Mouse (Mus musculus): ENCODE results near the gene Kdm2b. TPM values are rescaled to one million over a fixed set of nuclear protein-coding genes. Genes with fewer than 3 reads are reported as not detected.
A peak's percentile ranks its signal among the peaks of the same experiment; 100 is the strongest.

Gene Kdm2b
- polyA plus RNA-seq, 1 experiment: 24.2 TPM

DNA sequence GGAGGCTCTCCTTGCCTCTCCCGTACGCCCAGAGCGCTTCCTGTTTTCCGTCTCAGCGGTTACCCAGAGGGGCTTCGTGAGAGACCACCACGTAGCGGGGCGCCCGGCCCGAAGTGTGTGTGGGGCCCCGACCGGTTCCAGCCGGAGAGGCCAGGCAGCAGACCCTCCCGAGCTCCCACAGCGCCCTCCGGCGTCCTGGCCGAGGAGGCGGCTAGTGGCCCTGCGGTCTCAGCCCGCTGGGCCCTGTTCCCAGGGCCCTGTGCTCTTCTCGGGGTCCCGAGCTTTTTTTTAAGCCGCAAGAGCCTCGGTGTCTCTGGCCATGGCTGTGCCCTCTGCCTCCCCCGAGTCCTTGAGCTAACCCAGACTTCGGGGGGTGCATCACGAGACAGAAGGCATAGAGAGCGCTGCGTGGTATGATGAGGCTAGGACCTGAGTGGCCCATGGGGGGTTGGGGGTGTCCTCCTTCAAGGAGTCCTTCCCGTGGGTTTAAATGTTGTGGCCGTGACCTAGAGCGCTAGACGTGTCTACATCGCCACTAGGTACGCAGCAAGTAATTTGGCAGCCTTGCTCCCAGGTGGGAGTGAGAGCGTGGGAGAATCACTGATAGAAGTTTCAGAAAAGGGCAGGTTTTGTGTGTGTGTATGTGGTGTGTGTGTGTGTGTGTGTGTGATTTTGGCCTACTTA, 139.2 kb downstream of the Kdm2b start:
- no peaks in the 10 kb centered on the region; the same call in 1 of the 2 replicates for H3K4me1 ChIP-seq (ENCODE audit: control insufficient read depth, insufficient read depth, low read length)
- WGBS: under 1% methylated on average over 38 of the region's 38 CpGs
- H3K4me3 ChIP-seq (replicated peaks; ENCODE audit: control insufficient read depth, low read depth, low read length): peak overlapping the region; percentile 83
- TF ChIP-seq POLR2A (IDR thresholded peaks at IDR 0.05; ENCODE audit: borderline replicate concordance, control insufficient read depth, low read depth, low read length) (no peak), CTCF (IDR thresholded peaks at IDR 0.05; ENCODE audit: control insufficient read depth, insufficient read depth, low read length) (peak; percentile 48)
- peak overlapping the region; percentile 92 for H3K27ac ChIP-seq (ENCODE audit: control insufficient read depth, insufficient read depth, low read depth, low read length, poor library complexity)

- Histone ChIP-seq H3K4me3 (replicated peaks; ENCODE audit: control insufficient read depth, low read depth, low read length) (peak within 1 kb of the TSS; percentile 86), H3K27ac (ENCODE audit: control insufficient read depth, insufficient read depth, low read depth, low read length, poor library complexity) (peak within 1 kb of the TSS; percentile 92), H3K4me1 (ENCODE audit: control insufficient read depth, insufficient read depth, low read length) (peaks cover 1% of the 10 kb centered on the region)
- WGBS: under 1% methylated on average over 60 of the region's 61 CpGs
- TF ChIP-seq POLR2A (IDR thresholded peaks at IDR 0.05; ENCODE audit: borderline replicate concordance, control insufficient read depth, low read depth, low read length) (peak; percentile 99), CTCF (IDR thresholded peaks at IDR 0.05; ENCODE audit: control insufficient read depth, insufficient read depth, low read length) (no peak)
These were observed 139.9 kb downstream of the Kdm2b start, which contains the start of gene Rnf34 for GRCm38 (mm10) chr5:122849521-122850318. Gene Rnf34 (plus strand): TSS chr5:122850048.

- Histone ChIP-seq H3K4me3 (replicated peaks; ENCODE audit: control insufficient read depth, low read depth, low read length) (no peak overlapping the region), H3K4me1 (ENCODE audit: control insufficient read depth, insufficient read depth, low read length) (peaks cover 1% of the 10 kb centered on the region), H3K27ac (ENCODE audit: control insufficient read depth, insufficient read depth, low read depth, low read length, poor library complexity) (no peak overlapping the region)
- WGBS: 34% methylated on average over 5 of the region's 5 CpGs
- TF ChIP-seq POLR2A (IDR thresholded peaks at IDR 0.05; ENCODE audit: borderline replicate concordance, control insufficient read depth, low read depth, low read length) (no peak), CTCF (IDR thresholded peaks at IDR 0.05; ENCODE audit: control insufficient read depth, insufficient read depth, low read length) (no peak)
These were observed 145.8 kb downstream of the Kdm2b start for GRCm38 (mm10) chr5:122843799-122844198.

GRCm38 (mm10) chr5:122841126-122841525, 148.5 kb downstream of the Kdm2b start:
- Histone ChIP-seq H3K4me3 (replicated peaks; ENCODE audit: control insufficient read depth, low read depth, low read length) (no peak overlapping the region), H3K4me1 (ENCODE audit: control insufficient read depth, insufficient read depth, low read length) (peaks cover 1% of the 10 kb centered on the region), H3K27ac (ENCODE audit: control insufficient read depth, insufficient read depth, low read depth, low read length, poor library complexity) (no peak overlapping the region)
- 85% methylated on average over 2 of the region's 2 CpGs for WGBS
- TF ChIP-seq CTCF (IDR thresholded peaks at IDR 0.05; ENCODE audit: control insufficient read depth, insufficient read depth, low read length) (no peak), POLR2A (IDR thresholded peaks at IDR 0.05; ENCODE audit: borderline replicate concordance, control insufficient read depth, low read depth, low read length) (no peak)

DNA sequence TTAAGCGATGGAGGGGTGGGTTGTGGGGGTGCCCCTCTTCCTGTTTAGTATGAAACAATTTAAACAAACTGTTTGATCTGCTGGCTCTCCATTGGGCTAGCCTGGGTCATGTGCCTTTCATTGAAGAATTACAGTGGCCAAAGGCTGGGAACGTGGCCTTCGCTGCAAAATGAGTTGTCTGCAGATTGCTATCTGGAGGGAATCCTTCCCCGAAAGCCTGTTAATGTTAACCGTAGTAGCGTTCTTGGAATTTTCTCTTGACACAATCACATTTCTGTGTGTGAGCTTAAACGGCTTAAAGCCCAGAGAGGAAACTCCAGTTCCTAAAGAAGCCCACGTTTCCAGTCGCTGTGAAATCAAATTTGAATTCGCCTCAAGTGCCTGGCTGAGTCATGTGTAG, 156.6 kb downstream of the Kdm2b start:
- 78% methylated on average over 10 of the region's 10 CpGs for WGBS
- Histone ChIP-seq H3K4me3 (replicated peaks; ENCODE audit: control insufficient read depth, low read depth, low read length) (no peak overlapping the region), H3K4me1 (ENCODE audit: control insufficient read depth, insufficient read depth, low read length) (no peaks in the 10 kb centered on the region), H3K27ac (ENCODE audit: control insufficient read depth, insufficient read depth, low read depth, low read length, poor library complexity) (no peak overlapping the region)
- TF ChIP-seq POLR2A (IDR thresholded peaks at IDR 0.05; ENCODE audit: borderline replicate concordance, control insufficient read depth, low read depth, low read length): no peak
- no peak for TF ChIP-seq CTCF (IDR thresholded peaks at IDR 0.05; ENCODE audit: control insufficient read depth, insufficient read depth, low read length)

DNA sequence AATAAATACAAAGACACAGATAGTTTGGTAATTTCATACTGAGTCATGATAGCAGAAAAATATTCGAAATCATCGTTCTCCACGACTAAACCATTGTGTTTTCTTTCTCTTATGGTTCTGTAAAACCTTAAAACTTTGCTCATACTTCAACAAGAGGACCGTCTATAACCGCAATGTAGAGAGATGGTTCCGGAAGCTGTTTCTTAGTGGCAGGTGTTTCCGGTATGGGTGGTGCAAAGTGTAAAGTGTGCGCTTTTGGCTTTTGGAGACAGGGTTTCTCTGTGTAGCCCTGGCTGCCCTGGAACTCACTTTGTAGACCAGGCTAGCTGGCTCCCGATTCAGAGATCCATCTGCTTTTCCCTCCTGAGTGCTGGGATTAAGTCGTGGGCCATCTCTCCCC, 157.1 kb downstream of the Kdm2b start:
- Histone ChIP-seq H3K27ac (ENCODE audit: control insufficient read depth, insufficient read depth, low read depth, low read length, poor library complexity) (no peak overlapping the region), H3K4me1 (ENCODE audit: control insufficient read depth, insufficient read depth, low read length) (no peaks in the 10 kb centered on the region), H3K4me3 (replicated peaks; ENCODE audit: control insufficient read depth, low read depth, low read length) (no peak overlapping the region)
- TF ChIP-seq POLR2A (IDR thresholded peaks at IDR 0.05; ENCODE audit: borderline replicate concordance, control insufficient read depth, low read depth, low read length): no peak
- no peak for TF ChIP-seq CTCF (IDR thresholded peaks at IDR 0.05; ENCODE audit: control insufficient read depth, insufficient read depth, low read length)
- 64% methylated on average over 10 of the region's 10 CpGs for WGBS

DNA sequence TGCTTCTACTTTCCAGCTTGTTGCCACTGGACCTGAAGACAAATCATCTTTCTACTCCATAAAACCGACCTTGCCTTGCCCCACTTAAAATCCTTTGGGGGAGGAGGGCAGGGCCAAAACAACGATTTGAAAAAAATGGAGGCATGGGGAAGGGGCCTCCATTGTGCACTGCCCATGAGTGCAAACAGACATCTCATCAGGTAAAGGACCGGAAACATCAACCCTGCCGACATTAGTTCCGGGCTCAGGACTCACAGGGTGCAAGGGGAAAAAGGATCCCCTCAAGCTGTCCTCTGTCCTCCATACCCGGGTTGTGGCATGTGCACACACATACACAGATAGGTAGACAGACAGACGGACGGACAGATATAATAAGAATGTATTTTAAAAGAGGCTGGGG, 164.5 kb downstream of the Kdm2b start:
- Histone ChIP-seq H3K27ac (ENCODE audit: control insufficient read depth, insufficient read depth, low read depth, low read length, poor library complexity) (no peak overlapping the region), H3K4me1 (ENCODE audit: control insufficient read depth, insufficient read depth, low read length) (peaks cover 1% of the 10 kb centered on the region), H3K4me3 (replicated peaks; ENCODE audit: control insufficient read depth, low read depth, low read length) (no peak overlapping the region)
- WGBS: 84% methylated on average over 8 of the region's 8 CpGs
- TF ChIP-seq POLR2A (IDR thresholded peaks at IDR 0.05; ENCODE audit: borderline replicate concordance, control insufficient read depth, low read depth, low read length) (no peak), CTCF (IDR thresholded peaks at IDR 0.05; ENCODE audit: control insufficient read depth, insufficient read depth, low read length) (no peak)

DNA sequence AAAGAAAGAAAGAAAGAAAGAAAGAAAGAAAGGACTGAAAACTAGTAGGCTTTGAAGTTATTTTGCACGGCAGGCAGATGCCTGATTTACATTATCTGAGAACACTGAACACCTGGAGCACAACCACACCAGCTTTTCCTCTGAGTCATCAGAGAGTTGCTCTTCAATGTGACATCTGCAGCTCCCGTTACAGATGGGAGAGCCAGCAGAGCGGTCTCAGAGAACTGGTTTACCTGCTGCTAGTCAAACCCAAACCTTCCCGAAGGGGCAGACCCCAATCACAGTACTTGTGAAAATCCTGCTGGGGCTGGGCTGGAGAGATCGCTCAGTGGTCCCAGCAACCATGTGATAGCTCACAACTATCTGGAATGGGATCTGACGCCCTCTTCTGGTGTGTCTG, 165.2 kb downstream of the Kdm2b start:
- WGBS: 78% methylated on average over 6 of the region's 6 CpGs
- peaks cover 1% of the 10 kb centered on the region for H3K4me1 ChIP-seq (ENCODE audit: control insufficient read depth, insufficient read depth, low read length)
- no peak for TF ChIP-seq CTCF (IDR thresholded peaks at IDR 0.05; ENCODE audit: control insufficient read depth, insufficient read depth, low read length)
- TF ChIP-seq POLR2A (IDR thresholded peaks at IDR 0.05; ENCODE audit: borderline replicate concordance, control insufficient read depth, low read depth, low read length): no peak
- H3K4me3 ChIP-seq (replicated peaks; ENCODE audit: control insufficient read depth, low read depth, low read length): no peak overlapping the region
- H3K27ac ChIP-seq (ENCODE audit: control insufficient read depth, insufficient read depth, low read depth, low read length, poor library complexity): no peak overlapping the region
